Mouse (Mus musculus) liver, embryonic 16.5 days (tissue): Measurements from ENCODE around the gene Gm42417. TPM values are rescaled to one million over a fixed set of nuclear protein-coding genes. Genes with fewer than 3 reads are reported as not detected.

ENCODE experiments used
- ATAC-seq: fragments of 200-750 bp; cut with Nextera tagmentation; 2 replicates; pipeline ENCODE4 v1.8.0; 2017; ENCODE audit warnings: low read depth, mild to moderate bottlenecking, moderate number of reproducible peaks, moderate library complexity
- H3K27ac ChIP-seq: fragments of 300-500 bp; sonication (generic); 2 replicates; pipeline ENCODE4 v1.5.1; 2014; ENCODE audit warnings: mild to moderate bottlenecking, low read length
- H3K27me3 ChIP-seq: fragments of 300-500 bp; sonication (generic); 2 replicates; pipeline ENCODE4 v1.6.1; 2014; ENCODE audit warnings: low read depth, low read length, mixed read lengths; ENCODE audit not compliant: control insufficient read depth, insufficient read depth
- H3K36me3 ChIP-seq: fragments of 300-500 bp; sonication (generic); 2 replicates; pipeline ENCODE4 v1.6.1; 2014; ENCODE audit warnings: mild to moderate bottlenecking; ENCODE audit not compliant: control insufficient read depth, insufficient read depth
- H3K4me1 ChIP-seq: fragments of 300-500 bp; sonication (generic); 2 replicates; pipeline ENCODE4 v1.6.1; 2014; ENCODE audit warnings: low read depth, low read length, mixed read lengths; ENCODE audit not compliant: control insufficient read depth
- H3K4me2 ChIP-seq: fragments of 300-500 bp; sonication (generic); 2 replicates; pipeline ENCODE4 v1.6.1; 2014; ENCODE audit warnings: low read depth, low read length, mixed read lengths
- H3K4me3 ChIP-seq: fragments of 300-500 bp; sonication (generic); 2 replicates; pipeline ENCODE4 v1.5.1; 2014; ENCODE audit warnings: low read depth, mild to moderate bottlenecking, low read length
- H3K9ac ChIP-seq: fragments of 300-500 bp; sonication (generic); 2 replicates; pipeline ENCODE4 v1.6.1; 2014; ENCODE audit warnings: low read depth, low read length
- H3K9me3 ChIP-seq: fragments of 300-500 bp; sonication (generic); replicated peaks from 2 replicates; pipeline ENCODE4 v1.6.1; 2016; ENCODE audit warnings: low read length; ENCODE audit not compliant: control insufficient read depth
- WGBS: fragments of 180-500 bp; shearing (Covaris S2); extraction: QIAGEN DNeasy Blood & Tissue Kit; methylation state at CpG from one replicate; pipeline ENCODE4 v1.1.7; 2014; ENCODE audit not compliant: insufficient replicate concordance; 5-methylcytosine and 5-hydroxymethylcytosine counted together
- polyA plus RNA-seq: library from polyadenylated mRNA; unstranded; fragments of >200 nt; fragmentation: Nextera tagmentation; extraction: Ambion mirVana; gene quantifications from 2 replicates; pipeline ENCODE4 v1.2.1, GENCODE M21; 2015

Gene Gm42417
- polyA plus RNA-seq, 1 experiment from 2014 or later, result not detected

DNA sequence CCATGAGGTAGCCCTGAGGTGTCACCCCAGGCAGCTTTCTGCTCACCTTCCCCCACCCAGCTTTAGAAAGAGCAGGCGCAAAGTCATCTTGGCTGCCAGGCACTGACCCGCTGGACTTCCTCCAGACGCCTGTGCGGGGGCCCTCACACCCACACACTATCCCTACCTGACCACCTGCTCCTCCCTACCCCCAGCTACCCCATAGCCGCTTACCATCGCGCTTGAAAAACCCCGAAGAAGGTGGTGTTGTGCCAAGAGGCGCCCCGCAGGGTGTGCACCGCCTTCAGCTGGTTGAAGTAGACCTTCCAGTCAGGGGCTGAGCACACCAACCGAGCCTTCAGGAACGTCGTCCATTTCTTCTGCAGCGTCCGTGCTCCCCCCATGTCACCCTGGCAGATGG is 13.3 kb upstream of the Gm42417 start:
- Histone ChIP-seq H3K9ac (no peak overlapping the region), H3K4me3 (no peak overlapping the region), H3K27me3 (peaks cover 33% of the 10 kb centered on the region), H3K4me2 (no peak overlapping the region), H3K36me3 (no peaks in the 10 kb centered on the region; the same call in 1 of the 2 replicates), H3K9me3 (no peaks in the 10 kb centered on the region), H3K27ac (no peak overlapping the region), H3K4me1 (peaks cover 7% of the 10 kb centered on the region)
- no peak for ATAC-seq
- WGBS, result 72% methylated on average over 16 of the region's 16 CpGs

DNA sequence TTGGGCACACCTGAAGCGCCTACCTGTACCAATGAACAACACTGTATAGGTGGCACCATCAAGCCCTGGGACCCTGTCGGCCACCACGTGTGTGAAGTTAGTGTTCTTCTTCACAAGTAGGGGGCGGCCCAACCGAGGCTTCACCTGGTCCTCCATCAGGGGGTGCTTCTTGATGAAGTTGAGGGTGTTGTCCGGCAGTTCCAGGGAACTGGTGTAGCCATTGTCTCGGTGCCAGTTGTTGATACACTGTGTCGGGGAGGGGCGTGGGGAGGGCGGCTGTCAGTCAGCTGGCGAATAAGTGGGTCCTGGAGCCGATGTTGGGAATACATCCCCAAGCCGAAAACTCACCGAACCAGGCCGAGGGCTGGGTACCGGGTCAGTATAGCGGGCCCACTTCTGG is 12.7 kb upstream of the Gm42417 start:
- H3K9me3 ChIP-seq, result no peaks in the 10 kb centered on the region
- H3K9ac ChIP-seq, result no peak overlapping the region
- no peak overlapping the region for H3K4me3 ChIP-seq
- H3K27ac ChIP-seq, result no peak overlapping the region
- H3K27me3 ChIP-seq, result peaks cover 27% of the 10 kb centered on the region
- peaks cover 7% of the 10 kb centered on the region for H3K4me1 ChIP-seq
- 72% methylated on average over 17 of the region's 17 CpGs for WGBS
- no peaks in the 10 kb centered on the region; the same call in 1 of the 2 replicates for H3K36me3 ChIP-seq
- no peak overlapping the region for H3K4me2 ChIP-seq
- no peak for ATAC-seq

DNA sequence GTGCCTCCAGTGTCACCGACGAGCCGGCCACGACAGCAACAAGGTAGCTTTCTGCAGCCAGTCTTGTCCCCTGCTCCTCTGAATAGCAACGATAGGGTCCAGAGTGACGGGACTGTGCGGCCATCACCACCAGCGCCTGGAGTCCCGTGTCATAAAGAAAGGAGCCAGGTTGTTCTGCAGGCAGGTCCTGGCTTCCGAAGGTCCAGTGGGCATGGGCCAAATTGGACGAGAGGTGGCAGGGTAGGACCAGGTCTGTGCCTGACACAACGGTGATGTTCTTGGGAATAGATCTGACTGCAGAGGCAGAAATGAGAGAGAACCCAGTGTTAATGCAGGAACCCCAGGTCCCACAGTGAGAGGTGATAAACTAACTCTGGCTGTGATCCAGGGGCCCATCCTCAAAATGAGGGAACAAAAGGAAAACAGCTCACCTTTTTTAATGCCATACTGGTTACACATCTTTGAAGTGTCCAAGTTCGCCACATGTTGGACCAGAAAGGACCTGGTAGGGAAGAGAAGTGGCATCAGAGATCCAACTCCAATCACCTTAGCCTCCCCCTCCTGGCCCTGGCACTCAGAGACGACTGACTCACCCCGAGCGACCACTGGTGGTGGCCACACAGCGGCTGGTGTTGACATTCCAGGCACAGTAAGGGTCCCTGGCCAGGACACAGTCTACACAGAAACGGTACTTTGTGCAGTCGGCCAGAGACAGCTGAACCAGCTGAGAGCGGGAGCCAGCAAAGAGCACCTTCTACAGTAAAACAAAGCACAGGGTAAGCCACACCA is 11.0 kb upstream of the Gm42417 start:
- H3K4me3 ChIP-seq, result no peak overlapping the region
- H3K36me3 ChIP-seq, result no peaks in the 10 kb centered on the region; the same call in 1 of the 2 replicates
- no peaks in the 10 kb centered on the region for H3K9me3 ChIP-seq
- H3K4me2 ChIP-seq, result no peak overlapping the region
- H3K4me1 ChIP-seq, result peaks cover 11% of the 10 kb centered on the region
- no peak overlapping the region for H3K27ac ChIP-seq
- WGBS, result 72% methylated on average over 20 of the region's 20 CpGs
- ATAC-seq, result no peak
- no peak overlapping the region for H3K9ac ChIP-seq
- H3K27me3 ChIP-seq, result peaks cover 10% of the 10 kb centered on the region

DNA sequence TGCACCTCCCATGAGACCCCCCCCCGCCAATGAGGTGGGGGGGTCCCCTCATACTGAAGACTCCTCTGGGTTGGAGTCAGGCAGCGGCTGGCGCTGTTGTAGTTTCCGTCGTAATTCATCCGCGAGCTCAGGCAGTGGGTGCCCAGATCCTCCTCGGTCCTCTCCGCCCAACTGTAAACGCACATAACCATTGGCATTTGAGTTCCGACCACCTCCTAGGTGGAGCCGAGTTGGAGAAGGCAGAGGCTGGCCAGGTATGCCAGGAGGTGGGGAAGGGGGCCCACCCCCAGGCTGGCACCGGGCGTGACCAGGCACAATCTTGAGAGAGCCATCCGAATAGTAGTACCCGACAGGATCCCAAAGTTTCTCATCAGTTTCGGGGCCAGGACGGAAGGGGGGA is 10.3 kb upstream of the Gm42417 start:
- peaks cover 11% of the 10 kb centered on the region for H3K4me1 ChIP-seq
- no peak overlapping the region for H3K4me3 ChIP-seq
- H3K27ac ChIP-seq, result no peak overlapping the region
- H3K27me3 ChIP-seq, result peaks cover 3% of the 10 kb centered on the region; the same call in 1 of the 2 replicates
- 78% methylated on average over 18 of the region's 18 CpGs for WGBS
- no peak overlapping the region for H3K9ac ChIP-seq
- ATAC-seq, result no peak
- H3K9me3 ChIP-seq, result no peaks in the 10 kb centered on the region
- H3K4me2 ChIP-seq, result no peak overlapping the region
- H3K36me3 ChIP-seq, result no peaks in the 10 kb centered on the region; the same call in 1 of the 2 replicates

DNA sequence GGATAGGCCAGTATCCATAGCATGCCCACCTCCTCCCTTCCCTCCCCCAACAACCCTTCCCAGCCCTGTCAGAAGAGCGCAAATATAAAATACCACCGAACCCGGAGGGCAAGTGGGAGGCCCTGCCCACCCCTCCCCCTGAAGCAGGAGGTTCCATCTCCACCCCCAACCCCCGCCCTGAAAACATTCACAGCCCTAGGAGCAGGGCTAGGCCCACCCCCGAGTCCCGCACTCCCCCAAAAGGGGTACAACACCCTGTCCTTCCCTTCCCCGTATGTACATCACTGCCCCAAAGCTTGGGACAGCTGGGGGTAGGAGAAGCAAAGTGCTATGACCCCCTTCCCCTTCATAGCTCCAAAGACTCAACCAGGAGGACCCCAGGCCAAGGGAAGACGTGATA is 9.5 kb upstream of the Gm42417 start:
- Histone ChIP-seq H3K4me1 (peaks cover 11% of the 10 kb centered on the region), H3K4me3 (no peak overlapping the region), H3K4me2 (no peak overlapping the region), H3K9ac (no peak overlapping the region), H3K36me3 (no peaks in the 10 kb centered on the region; the same call in 1 of the 2 replicates), H3K27ac (no peak overlapping the region), H3K27me3 (no peaks in the 10 kb centered on the region), H3K9me3 (no peaks in the 10 kb centered on the region)
- ATAC-seq, result no peak
- 59% methylated on average over 8 of the region's 8 CpGs for WGBS

DNA sequence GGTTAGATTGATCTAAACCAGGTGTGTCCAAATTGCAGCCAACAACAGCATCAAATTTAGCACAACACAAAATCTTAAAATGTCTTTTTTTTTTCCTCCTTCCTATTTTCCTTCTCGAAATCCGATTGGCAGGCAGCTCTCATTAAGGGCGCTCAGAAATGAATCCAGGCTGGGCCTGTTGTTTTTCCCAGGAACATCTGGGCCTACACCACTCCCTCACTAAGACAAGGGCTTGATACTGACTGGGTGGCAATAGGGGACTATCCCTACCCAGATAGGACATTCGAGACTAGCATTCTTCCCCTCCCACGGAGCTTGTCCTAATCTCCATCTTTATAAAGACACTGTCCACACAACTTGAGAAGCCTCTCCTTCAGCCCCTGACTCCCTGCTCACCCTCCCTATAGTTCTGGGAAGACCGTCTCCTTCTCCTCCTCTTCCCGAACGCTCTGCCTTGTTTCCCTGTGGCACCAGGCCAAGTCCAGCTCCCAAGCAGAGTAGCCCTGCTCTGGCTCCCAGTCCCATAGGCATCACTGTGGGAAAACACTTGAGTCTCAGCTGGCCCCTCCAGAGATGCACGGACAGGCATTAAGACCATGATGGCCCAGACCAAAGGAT is 8.9 kb upstream of the Gm42417 start:
- 59% methylated on average over 9 of the region's 9 CpGs for WGBS

DNA sequence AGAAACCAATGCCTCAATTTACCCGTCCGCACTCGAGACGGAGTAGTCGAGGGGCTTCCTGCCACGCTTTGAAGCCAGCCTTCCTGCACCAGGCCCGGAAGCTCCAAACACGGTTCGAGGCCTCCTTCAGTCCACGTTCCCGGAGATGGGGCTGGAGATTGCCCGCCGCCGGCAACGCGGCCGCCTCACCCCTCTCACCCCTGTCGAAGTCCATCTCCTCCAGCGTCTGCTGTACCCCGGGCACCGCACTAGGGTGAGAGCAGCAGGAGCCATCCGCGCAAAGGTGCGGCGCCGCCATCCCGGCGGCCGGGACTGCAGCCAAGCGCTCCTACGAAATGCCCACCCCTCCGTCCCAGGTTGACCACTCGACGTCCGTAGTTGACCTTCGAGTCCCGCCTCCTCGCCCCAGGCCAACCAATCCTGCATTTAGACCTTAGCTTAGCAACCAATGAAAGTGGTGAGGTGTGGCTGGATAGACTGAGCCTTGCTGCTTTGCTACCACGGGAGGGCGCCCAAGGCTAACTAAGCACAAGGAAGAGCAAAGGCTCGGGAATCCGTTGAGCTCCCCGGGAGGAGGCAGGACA is 7.8 kb upstream of the Gm42417 start, which contains the start of gene Ankrd39:
Gene Ankrd39 (minus strand): TSS at position 558 of the 584 bp plus-strand sequence.
- Histone ChIP-seq H3K4me2 (peak within 1 kb of the TSS; percentile 88), H3K9me3 (no peaks in the 10 kb centered on the region), H3K27me3 (no peaks in the 10 kb centered on the region), H3K27ac (peak within 1 kb of the TSS; percentile 14; the same call in 1 of the 2 replicates), H3K4me3 (peak within 1 kb of the TSS; percentile 76), H3K9ac (peak within 1 kb of the TSS; percentile 73), H3K4me1 (peaks cover 11% of the 10 kb centered on the region), H3K36me3 (peaks cover 1% of the 10 kb centered on the region; the same call in 1 of the 2 replicates)
- WGBS, result under 1% methylated on average over 43 of the region's 43 CpGs
- ATAC-seq, result peak; percentile 100

More for the DNA sequence above, 8.9 kb upstream of the Gm42417 start:
- no peak overlapping the region for H3K27ac ChIP-seq
- H3K9me3 ChIP-seq, result no peaks in the 10 kb centered on the region
- H3K9ac ChIP-seq, result no peak overlapping the region
- H3K4me2 ChIP-seq, result no peak overlapping the region
- ATAC-seq, result no peak
- no peak overlapping the region for H3K4me3 ChIP-seq
- no peaks in the 10 kb centered on the region for H3K27me3 ChIP-seq
- H3K36me3 ChIP-seq, result no peaks in the 10 kb centered on the region; the same call in 1 of the 2 replicates
- peaks cover 11% of the 10 kb centered on the region for H3K4me1 ChIP-seq

DNA sequence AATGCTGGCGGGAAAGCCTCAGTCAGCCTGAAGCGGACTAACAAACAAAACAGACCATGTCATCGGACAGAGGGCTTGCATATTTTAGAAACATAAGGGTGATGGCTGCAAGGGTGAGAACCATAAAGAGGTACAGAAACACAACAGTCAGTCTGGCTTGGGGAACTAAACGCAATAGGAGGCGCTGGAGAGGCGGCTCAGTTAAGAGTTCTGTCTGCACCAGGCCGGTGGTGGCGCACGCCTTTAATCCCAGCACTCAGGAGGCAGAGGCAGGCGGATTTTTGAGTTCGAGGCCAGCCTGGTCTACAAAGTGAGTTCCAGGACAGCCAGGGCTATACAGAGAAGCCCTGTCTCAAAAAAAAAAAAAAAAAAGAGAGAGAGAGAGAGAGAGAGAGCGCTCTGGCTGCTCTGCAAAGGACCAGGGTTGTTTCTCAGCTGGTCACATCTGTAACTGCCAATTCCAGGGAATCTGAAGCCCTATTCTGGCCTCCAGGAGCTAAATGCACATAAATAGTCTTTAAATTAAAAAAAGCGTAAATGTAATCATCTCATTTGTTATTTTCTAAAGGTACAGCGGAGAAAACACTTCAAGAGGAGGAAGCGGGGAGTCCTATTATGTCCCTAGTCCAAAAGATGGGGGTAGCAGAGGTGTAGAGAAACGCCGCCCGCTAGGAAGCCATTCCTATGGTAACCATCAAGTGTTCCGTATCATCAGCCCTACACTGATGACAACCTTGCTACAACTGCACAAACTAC is 6.8 kb upstream of the Gm42417 start:
- Histone ChIP-seq H3K4me3 (peak overlapping the region; percentile 76), H3K4me2 (peak overlapping the region; percentile 88), H3K9me3 (no peaks in the 10 kb centered on the region), H3K27me3 (no peaks in the 10 kb centered on the region), H3K9ac (peak overlapping the region; percentile 73), H3K27ac (no peak overlapping the region), H3K36me3 (peaks cover 9% of the 10 kb centered on the region; the same call in 1 of the 2 replicates), H3K4me1 (peaks cover 11% of the 10 kb centered on the region)
- WGBS, result 59% methylated on average over 19 of the region's 19 CpGs
- no peak for ATAC-seq
